Comparison of ENCODE assay signal across 34 mouse cellular contexts in genomic region chr6:35645210-35645609, GRCm38 (mm10).
"Had no signal": no experiment of that assay in that cellular context is flagged by ENCODE, and none has a peak within 500 bp of the region (broad histone marks: within the 10 kb centered on the region; RNA-seq: fewer than 3 reads in every experiment).

No protein-coding gene starts in this region.

- H3K4me1 ChIP-seq: heart, embryonic 12.5 days; heart, embryonic 13.5 days; heart, embryonic 15.5 days; hindbrain, embryonic 10.5 days; hindbrain, embryonic 12.5 days; hindbrain, embryonic 13.5 days; hindbrain, embryonic 15.5 days; intestine, embryonic 15.5 days had no signal

- H3K4me2 ChIP-seq: heart, embryonic 11.5 days; heart, embryonic 12.5 days; heart, embryonic 13.5 days; heart, embryonic 15.5 days; hindbrain, embryonic 12.5 days; hindbrain, embryonic 13.5 days; hindbrain, embryonic 14.5 days; hindbrain, embryonic 15.5 days; intestine, embryonic 15.5 days had no signal

- DNase-seq: heart, postnatal 10 days; heart, postnatal 14 days; heart, postnatal 36 days; heart, postnatal 4 days; kidney, adult 11 months; kidney, adult 18-20 months; kidney, adult 2 months; kidney, adult 8-10 months; kidney, adult 9 months; kidney, postnatal 10 days; kidney, postnatal 14 days; kidney, postnatal 25 days; kidney, postnatal 36 days; kidney, postnatal 4 days; layer of hippocampus, adult 9-11 months; layer of hippocampus, postnatal 36 days had no signal

- H3K27me3 ChIP-seq: heart, embryonic 12.5 days; heart, embryonic 13.5 days; heart, embryonic 15.5 days; hindbrain, embryonic 12.5 days; hindbrain, embryonic 13.5 days; hindbrain, embryonic 15.5 days; intestine, embryonic 15.5 days had no signal

- H3K4me3 ChIP-seq: heart, embryonic 12.5 days; heart, embryonic 13.5 days; heart, embryonic 15.5 days; hindbrain, embryonic 10.5 days; hindbrain, embryonic 12.5 days; hindbrain, embryonic 13.5 days; hindbrain, embryonic 15.5 days; intestine, embryonic 15.5 days; layer of hippocampus, adult 2 months; left cerebral cortex, adult 2 months had no signal

- H3K27ac ChIP-seq: heart, embryonic 13.5 days; heart, embryonic 15.5 days; hindbrain, embryonic 10.5 days; hindbrain, embryonic 12.5 days; hindbrain, embryonic 13.5 days; hindbrain, embryonic 14.5 days; hindbrain, embryonic 15.5 days; hindbrain, postnatal 0 days; intestine, embryonic 15.5 days; kidney, postnatal 0 days; layer of hippocampus, adult 2 months; left cerebral cortex, adult 2 months had no signal

- H3K36me3 ChIP-seq: heart, embryonic 12.5 days; heart, embryonic 13.5 days; heart, embryonic 15.5 days; hindbrain, embryonic 10.5 days; hindbrain, embryonic 12.5 days; hindbrain, embryonic 13.5 days; hindbrain, embryonic 15.5 days; intestine, embryonic 15.5 days had no signal

- ATAC-seq: hindbrain, embryonic 16.5 days; hindbrain, postnatal 0 days; inflammation-experienced regulatory T-cells, adult 6 months; intestine, embryonic 15.5 days; intestine, embryonic 16.5 days; intestine, postnatal 0 days had no signal

- H3K9ac ChIP-seq: heart, embryonic 12.5 days; heart, embryonic 13.5 days; heart, embryonic 15.5 days; hindbrain, embryonic 12.5 days; hindbrain, embryonic 13.5 days; hindbrain, embryonic 14.5 days; hindbrain, embryonic 15.5 days; intestine, embryonic 15.5 days had no signal

- H3K9me3 ChIP-seq: heart, embryonic 12.5 days; heart, embryonic 13.5 days; heart, embryonic 15.5 days; hindbrain, embryonic 10.5 days; hindbrain, embryonic 12.5 days; hindbrain, embryonic 13.5 days; hindbrain, embryonic 15.5 days; intestine, embryonic 15.5 days had no signal
